Mouse (Mus musculus): ENCODE results near the gene Vrk1.

Vrk1 gene

GRCm38 (mm10) chr12:105997028-105997786 is 12.8 kb upstream of the Vrk1 start:
- DNase-seq (ENCODE audit: low spot score) = no peak

GRCm38 (mm10) chr12:106001775-106002174 is 8.3 kb upstream of the Vrk1 start:
- no peak for DNase-seq (ENCODE audit: low spot score)

GRCm38 (mm10) chr12:106004719-106005118 is 5.3 kb upstream of the Vrk1 start:
- no peak for DNase-seq (ENCODE audit: low spot score)

- no peak for DNase-seq (ENCODE audit: low spot score)
Measured at GRCm38 (mm10) chr12:106006218-106006617, 3.8 kb upstream of the Vrk1 start.

GRCm38 (mm10) chr12:106008348-106009050 is 1.5 kb upstream of the Vrk1 start:
- no peak for DNase-seq (ENCODE audit: low spot score)

GRCm38 (mm10) chr12:106009122-106009870 is 732 bp upstream of the Vrk1 start:
- no peak for DNase-seq (ENCODE audit: low spot score)

- no peak for DNase-seq (ENCODE audit: low spot score)
Measured at GRCm38 (mm10) chr12:106012161-106012560, 2.1 kb downstream of the Vrk1 start.

GRCm38 (mm10) chr12:106016265-106017012 is 6.4 kb downstream of the Vrk1 start:
- no peak for DNase-seq (ENCODE audit: low spot score)

- no peak for DNase-seq (ENCODE audit: low spot score)
Measured at GRCm38 (mm10) chr12:106020063-106020462, 10.0 kb downstream of the Vrk1 start.

GRCm38 (mm10) chr12:106023652-106024051 is 13.6 kb downstream of the Vrk1 start:
- DNase-seq (ENCODE audit: low spot score) = no peak

GRCm38 (mm10) chr12:106025416-106025815 is 15.4 kb downstream of the Vrk1 start:
- DNase-seq (ENCODE audit: low spot score) = no peak

- DNase-seq (ENCODE audit: low spot score) = no peak
Measured at GRCm38 (mm10) chr12:106026385-106027134, 16.5 kb downstream of the Vrk1 start.

GRCm38 (mm10) chr12:106027372-106027771 is 17.3 kb downstream of the Vrk1 start:
- DNase-seq (ENCODE audit: low spot score) = no peak

- no peak for DNase-seq (ENCODE audit: low spot score)
Measured at GRCm38 (mm10) chr12:106029582-106029981, 19.6 kb downstream of the Vrk1 start.

GRCm38 (mm10) chr12:106030146-106030745 is 20.2 kb downstream of the Vrk1 start:
- no peak for DNase-seq (ENCODE audit: low spot score)

GRCm38 (mm10) chr12:106030796-106031195 is 20.8 kb downstream of the Vrk1 start:
- DNase-seq (ENCODE audit: low spot score) = no peak

GRCm38 (mm10) chr12:106031916-106032315 is 21.9 kb downstream of the Vrk1 start:
- DNase-seq (ENCODE audit: low spot score) = no peak

GRCm38 (mm10) chr12:106032361-106032760 is 22.3 kb downstream of the Vrk1 start:
- DNase-seq (ENCODE audit: low spot score) = no peak

GRCm38 (mm10) chr12:106034267-106034666 is 24.2 kb downstream of the Vrk1 start:
- DNase-seq (ENCODE audit: low spot score) = no peak

GRCm38 (mm10) chr12:106034761-106035160 is 24.7 kb downstream of the Vrk1 start:
- DNase-seq (ENCODE audit: low spot score) = no peak

- DNase-seq (ENCODE audit: low spot score) = no peak
Measured at GRCm38 (mm10) chr12:106040259-106040658, 30.2 kb downstream of the Vrk1 start.

Measured in ovary, postnatal 10 days (tissue).